Mouse (Mus musculus): ENCODE data around the gene Bex2. TPM values are rescaled to one million over a fixed set of nuclear protein-coding genes. Genes with fewer than 3 reads are reported as not detected.
"Not testable (repeated sequence)": the region's sequence is repeated elsewhere in the genome, so short reads cannot be mapped to it uniquely, and the experiment has no call there.

Bex2 gene
- polyA plus RNA-seq, 1 experiment, result 42.4 TPM

DNA sequence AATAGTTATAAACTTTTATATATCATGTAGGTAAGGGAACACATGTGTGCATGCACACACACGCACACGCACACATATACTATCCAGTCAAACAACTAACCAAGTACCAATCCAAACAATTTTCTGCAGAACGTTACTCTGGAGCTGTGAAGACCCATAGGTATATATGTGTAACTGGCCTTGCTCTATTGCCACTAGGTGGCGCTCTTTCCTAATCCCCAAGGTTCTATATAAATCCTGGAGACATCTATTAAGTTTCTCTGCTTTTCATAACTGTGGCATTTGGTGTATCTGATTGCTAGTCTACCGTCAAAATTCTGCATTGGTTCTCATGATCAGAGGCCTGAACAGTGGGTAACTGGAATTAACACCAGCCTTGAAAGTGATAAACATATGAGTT lies 20.5 kb downstream of the Bex2 start:
- H3K36me3 ChIP-seq (ENCODE audit: control insufficient read depth, insufficient read depth, low read length, poor library complexity, severe bottlenecking), result no peaks in the 10 kb centered on the region
- H3K27me3 ChIP-seq (ENCODE audit: control insufficient read depth, insufficient read depth, low read length, poor library complexity, severe bottlenecking), result no peaks in the 10 kb centered on the region
- H3K4me3 ChIP-seq (ENCODE audit: low read depth, low read length), result no peak overlapping the region
- H3K4me1 ChIP-seq (ENCODE audit: control insufficient read depth, insufficient read depth, low read length), result no peaks in the 10 kb centered on the region
- H3K9me3 ChIP-seq (replicated peaks; ENCODE audit: control insufficient read depth, insufficient read depth, low read length, poor library complexity, severe bottlenecking), result no peaks in the 10 kb centered on the region
- H3K9ac ChIP-seq (ENCODE audit: low read depth, poor library complexity, severe bottlenecking), result no peak overlapping the region
- TF ChIP-seq EP300 (IDR thresholded peaks at IDR 0.05; ENCODE audit: insufficient read depth, low read depth, low read length) (no peak), POLR2A (IDR thresholded peaks at IDR 0.05; ENCODE audit: insufficient read depth, low read length) (no peak), CTCF (IDR thresholded peaks at IDR 0.05; ENCODE audit: low read depth, low read length) (no peak)
- H3K27ac ChIP-seq (ENCODE audit: insufficient read depth, low read length), result no peak overlapping the region

GRCm38 (mm10) chrX:136043726-136044125 lies 24.3 kb downstream of the Bex2 start:
- no peak overlapping the region for H3K9ac ChIP-seq (ENCODE audit: low read depth, poor library complexity, severe bottlenecking)

DNA sequence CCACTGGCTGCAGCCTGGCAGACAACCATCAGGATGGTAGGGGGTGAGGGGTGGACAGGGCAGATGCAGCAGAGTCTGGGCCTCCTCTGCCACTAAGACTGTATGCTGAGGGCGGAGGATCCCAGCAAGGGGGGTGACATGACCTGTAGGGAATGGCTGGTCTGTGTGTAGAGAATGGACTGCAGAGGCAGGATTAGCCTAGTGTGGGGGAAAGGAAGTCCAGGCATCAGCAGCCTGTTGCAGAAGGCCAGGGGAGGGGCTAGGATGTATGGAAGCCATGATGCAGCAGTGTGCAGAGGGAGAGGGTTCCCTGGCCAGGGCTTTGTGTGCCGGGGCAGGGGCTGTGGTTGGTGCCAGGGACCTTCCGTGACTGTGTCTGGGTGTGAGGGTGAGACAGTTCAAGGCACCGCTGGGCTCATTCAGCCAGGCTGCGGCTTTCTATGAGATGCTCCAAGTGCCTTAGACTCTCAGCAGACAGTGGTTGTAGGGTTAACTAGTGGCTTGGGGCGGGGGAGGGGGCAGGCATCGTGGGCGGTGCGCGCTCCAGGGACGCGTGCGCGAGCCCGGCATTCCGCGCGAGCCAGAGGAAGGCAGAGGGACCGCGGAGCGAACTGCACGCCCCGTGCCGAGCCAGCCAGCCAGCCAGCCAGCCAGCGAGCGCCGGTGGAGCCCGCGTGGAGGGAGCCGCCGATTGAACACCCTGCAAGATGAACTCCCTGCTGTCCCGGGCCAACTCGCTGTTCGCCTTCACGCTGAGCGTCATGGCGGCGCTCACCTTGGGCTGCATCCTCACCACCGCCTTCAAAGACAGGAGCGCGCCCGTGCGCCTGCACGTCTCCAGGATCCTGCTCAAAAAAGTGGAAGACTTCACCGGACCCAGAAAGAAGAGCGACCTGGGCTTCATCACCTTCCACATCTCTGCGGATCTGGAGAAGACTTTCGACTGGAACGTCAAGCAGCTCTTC lies 35.0 kb downstream of the Bex2 start, which contains the start of gene Arxes1:
TSS of gene Arxes1 (plus strand) at position 569 of the 965 bp plus-strand sequence.
- not testable (repeated sequence) for H3K36me3 ChIP-seq (ENCODE audit: control insufficient read depth, insufficient read depth, low read length, poor library complexity, severe bottlenecking); H3K27me3 ChIP-seq (ENCODE audit: control insufficient read depth, insufficient read depth, low read length, poor library complexity, severe bottlenecking); H3K27ac ChIP-seq (ENCODE audit: insufficient read depth, low read length); H3K4me1 ChIP-seq (ENCODE audit: control insufficient read depth, insufficient read depth, low read length); H3K9ac ChIP-seq (ENCODE audit: low read depth, poor library complexity, severe bottlenecking); H3K9me3 ChIP-seq (replicated peaks; ENCODE audit: control insufficient read depth, insufficient read depth, low read length, poor library complexity, severe bottlenecking)
- peak within 1 kb of the TSS; percentile 30 for H3K4me3 ChIP-seq (ENCODE audit: low read depth, low read length)

More at GRCm38 (mm10) chrX:136043726-136044125, 24.3 kb downstream of the Bex2 start:
- H3K36me3 ChIP-seq (ENCODE audit: control insufficient read depth, insufficient read depth, low read length, poor library complexity, severe bottlenecking), result no peaks in the 10 kb centered on the region
- no peaks in the 10 kb centered on the region for H3K9me3 ChIP-seq (replicated peaks; ENCODE audit: control insufficient read depth, insufficient read depth, low read length, poor library complexity, severe bottlenecking)
- H3K4me3 ChIP-seq (ENCODE audit: low read depth, low read length), result no peak overlapping the region
- no peak for TF ChIP-seq POLR2A (IDR thresholded peaks at IDR 0.05; ENCODE audit: insufficient read depth, low read length)
- no peak for TF ChIP-seq EP300 (IDR thresholded peaks at IDR 0.05; ENCODE audit: insufficient read depth, low read depth, low read length)
- H3K27ac ChIP-seq (ENCODE audit: insufficient read depth, low read length), result no peak overlapping the region
- no peaks in the 10 kb centered on the region for H3K4me1 ChIP-seq (ENCODE audit: control insufficient read depth, insufficient read depth, low read length)
- H3K27me3 ChIP-seq (ENCODE audit: control insufficient read depth, insufficient read depth, low read length, poor library complexity, severe bottlenecking), result no peaks in the 10 kb centered on the region

DNA sequence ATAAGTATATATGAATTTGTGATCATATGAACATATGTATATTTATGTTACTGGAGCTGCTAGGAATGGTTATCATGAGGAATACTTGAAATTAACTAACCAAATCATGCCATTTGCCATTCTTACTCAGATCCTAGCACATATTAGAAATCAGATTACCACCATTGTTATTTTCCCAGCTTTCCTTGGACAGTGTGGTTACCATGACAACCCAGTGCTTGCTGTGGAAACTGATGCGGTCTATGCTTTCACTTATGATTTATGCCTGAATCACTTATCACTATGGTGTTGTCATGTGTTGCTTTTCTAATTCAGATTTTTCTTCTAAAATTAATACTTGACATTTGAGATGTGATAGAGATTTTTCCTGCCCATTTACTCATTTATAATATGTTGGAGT lies 37.7 kb downstream of the Bex2 start:
- Histone ChIP-seq H3K27me3 (ENCODE audit: control insufficient read depth, insufficient read depth, low read length, poor library complexity, severe bottlenecking) (no peaks in the 10 kb centered on the region), H3K9me3 (replicated peaks; ENCODE audit: control insufficient read depth, insufficient read depth, low read length, poor library complexity, severe bottlenecking) (no peaks in the 10 kb centered on the region), H3K9ac (ENCODE audit: low read depth, poor library complexity, severe bottlenecking) (no peak overlapping the region), H3K4me3 (ENCODE audit: low read depth, low read length) (no peak overlapping the region), H3K36me3 (ENCODE audit: control insufficient read depth, insufficient read depth, low read length, poor library complexity, severe bottlenecking) (no peaks in the 10 kb centered on the region), H3K27ac (ENCODE audit: insufficient read depth, low read length) (no peak overlapping the region), H3K4me1 (ENCODE audit: control insufficient read depth, insufficient read depth, low read length) (no peaks in the 10 kb centered on the region)
- no peak for TF ChIP-seq POLR2A (IDR thresholded peaks at IDR 0.05; ENCODE audit: insufficient read depth, low read length)
- TF ChIP-seq CTCF (IDR thresholded peaks at IDR 0.05; ENCODE audit: low read depth, low read length), result no peak
- no peak for TF ChIP-seq EP300 (IDR thresholded peaks at IDR 0.05; ENCODE audit: insufficient read depth, low read depth, low read length)

Other genes starting within 250 kb of the Bex2 start
- gene Gprasp2, start 229.2 kb downstream of the Bex2 start, polyA plus RNA-seq (2011; ENCODE audit: insufficient read depth, insufficient read length, low read depth, missing spikeins), result 25.2 and 30.4 TPM in 2 replicates
- 14.8 and 16.4 TPM in 2 replicates for gene Arxes2, start 74.4 kb downstream of the Bex2 start, polyA plus RNA-seq (2011; ENCODE audit: insufficient read depth, insufficient read length, low read depth, missing spikeins)
- gene Arxes1, start 34.9 kb downstream of the Bex2 start, polyA plus RNA-seq (2011; ENCODE audit: insufficient read depth, insufficient read length, low read depth, missing spikeins), result 6.5 and 8.9 TPM in 2 replicates
- gene Nxf3, start 17.0 kb upstream of the Bex2 start, polyA plus RNA-seq (2011; ENCODE audit: insufficient read depth, insufficient read length, low read depth, missing spikeins), result 0.40 TPM in 1 of 2 replicates, not detected in the other
- gene Bex4, start 70.8 kb upstream of the Bex2 start, polyA plus RNA-seq (2011; ENCODE audit: insufficient read depth, insufficient read length, low read depth, missing spikeins), result 212 and 219 TPM in 2 replicates
- gene Tceal8, start 104.1 kb upstream of the Bex2 start, polyA plus RNA-seq (2011; ENCODE audit: insufficient read depth, insufficient read length, low read depth, missing spikeins), result 196 and 214 TPM in 2 replicates
- gene Tceal5, start 135.6 kb upstream of the Bex2 start, polyA plus RNA-seq (2011; ENCODE audit: insufficient read depth, insufficient read length, low read depth, missing spikeins), result 13.1 and 15.4 TPM in 2 replicates
- 1.2 and 3.8 TPM in 2 replicates for gene Tceal7, start 146.5 kb upstream of the Bex2 start, polyA plus RNA-seq (2011; ENCODE audit: insufficient read depth, insufficient read length, low read depth, missing spikeins)
- 846 and 903 TPM in 2 replicates for gene Bex1, start 147.3 kb upstream of the Bex2 start, polyA plus RNA-seq (2011; ENCODE audit: insufficient read depth, insufficient read length, low read depth, missing spikeins)
- gene Tceal9, start 176.8 kb upstream of the Bex2 start, polyA plus RNA-seq (2011; ENCODE audit: insufficient read depth, insufficient read length, low read depth, missing spikeins), result 500 and 527 TPM in 2 replicates
- 569 and 632 TPM in 2 replicates for gene Bex3, start 202.0 kb upstream of the Bex2 start, polyA plus RNA-seq (2011; ENCODE audit: insufficient read depth, insufficient read length, low read depth, missing spikeins)

All from ES-Bruce4 (cell line).